Mouse (Mus musculus): ENCODE measurements at regions not wholly inside any gene's neighbourhood (a gene's known extent, or its start where the extent isn't known, plus 50 kb on each side); places are given as distances from the start of the nearest gene placed in this dataset.
"Not testable (repeated sequence)": the region's sequence is repeated elsewhere in the genome, so short reads cannot be mapped to it uniquely, and the experiment has no call there.

DNA sequence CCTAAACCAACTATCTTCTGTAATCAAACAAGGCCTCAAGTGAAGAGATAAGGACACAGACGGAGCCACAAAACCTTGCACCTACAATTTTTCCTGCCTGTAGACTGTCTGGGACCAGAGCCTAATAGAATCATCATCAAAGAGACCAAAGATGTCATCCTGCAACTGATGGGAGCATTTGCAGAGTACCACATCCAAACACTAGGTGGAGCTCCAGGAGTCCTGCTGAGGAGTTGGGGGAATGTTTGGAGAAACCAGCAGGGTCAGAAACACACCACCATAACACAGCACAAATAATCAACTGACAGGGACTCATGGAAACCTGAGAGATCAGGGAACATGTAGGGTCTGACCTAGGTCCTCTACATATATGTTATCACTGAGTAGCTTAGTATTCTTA, 160.9 kb downstream of the Gm6760 start:
- ATAC-seq (ENCODE audit: low TSS enrichment), result peak; percentile 59; the same call in 1 of the 2 replicates

DNA sequence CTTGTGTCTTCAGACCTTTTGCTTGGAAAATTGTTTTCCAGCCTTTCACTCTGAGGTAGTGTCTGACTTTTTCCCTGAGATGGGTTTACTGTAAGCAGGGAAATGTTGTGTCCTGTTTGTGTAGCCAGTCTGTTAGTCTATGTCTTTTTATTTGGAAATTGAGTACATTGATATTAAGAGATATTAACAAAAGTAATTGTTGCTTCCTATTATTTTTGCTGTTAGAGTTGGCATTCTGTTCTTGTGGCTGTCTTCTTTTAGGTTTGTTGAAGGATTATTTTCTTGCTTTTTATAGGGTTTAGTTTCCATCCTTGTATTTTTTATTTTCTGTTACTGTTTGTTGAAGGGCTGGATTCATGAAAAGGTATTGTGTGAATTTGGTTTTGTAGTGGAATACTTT, 179.6 kb downstream of the Gm6760 start:
- not testable (repeated sequence) for ATAC-seq (ENCODE audit: low TSS enrichment)

Measured in frontal cortex, adult (tissue).